Mouse (Mus musculus) adipocyte (in vitro differentiated cells): ENCODE measurements around the gene Slc15a1.
"Not testable (repeated sequence)": the region's sequence is repeated elsewhere in the genome, so short reads cannot be mapped to it uniquely, and the experiment has no call there.

Source experiments
- DNase-seq: peaks from one replicate; pipeline ENCODE4 v3.0.0-alpha.2; 2016; ENCODE audit warnings: low spot score

Gene Slc15a1

GRCm38 (mm10) chr14:121451424-121452029 is 53.5 kb downstream of the Slc15a1 start:
- no peak for DNase-seq

- DNase-seq, result peak; percentile 85
These were observed 54.3 kb downstream of the Slc15a1 start for GRCm38 (mm10) chr14:121450504-121451423.

GRCm38 (mm10) chr14:121446951-121447350 is 58.1 kb downstream of the Slc15a1 start:
- DNase-seq, result no peak

- peak; percentile 69 for DNase-seq
These were observed 59.9 kb downstream of the Slc15a1 start for GRCm38 (mm10) chr14:121445194-121445593.

- DNase-seq, result no peak
These were observed 64.2 kb downstream of the Slc15a1 start for GRCm38 (mm10) chr14:121440807-121441206.

DNA sequence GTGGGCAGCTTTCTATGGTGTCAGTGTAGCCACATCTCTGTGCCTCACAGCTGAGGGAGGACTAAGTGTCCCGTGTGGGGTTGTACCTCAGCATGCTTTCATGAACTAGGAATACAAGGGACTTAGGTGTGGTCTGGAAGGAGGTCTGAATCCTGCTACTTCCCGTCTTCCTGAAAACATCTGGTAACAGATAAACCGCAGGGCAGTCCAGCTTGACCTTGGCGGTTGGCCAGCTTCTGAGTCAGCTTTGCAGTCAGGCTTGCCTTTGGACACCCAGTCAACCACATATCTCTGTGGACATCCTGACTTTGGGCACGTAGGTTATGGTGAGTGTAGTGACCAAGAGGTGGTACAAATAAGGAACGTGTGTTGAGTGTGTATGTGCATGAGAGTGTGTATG is 68.0 kb downstream of the Slc15a1 start:
- peak; percentile 88 for DNase-seq

GRCm38 (mm10) chr14:121436455-121436854 is 68.6 kb downstream of the Slc15a1 start:
- DNase-seq, result no peak

DNA sequence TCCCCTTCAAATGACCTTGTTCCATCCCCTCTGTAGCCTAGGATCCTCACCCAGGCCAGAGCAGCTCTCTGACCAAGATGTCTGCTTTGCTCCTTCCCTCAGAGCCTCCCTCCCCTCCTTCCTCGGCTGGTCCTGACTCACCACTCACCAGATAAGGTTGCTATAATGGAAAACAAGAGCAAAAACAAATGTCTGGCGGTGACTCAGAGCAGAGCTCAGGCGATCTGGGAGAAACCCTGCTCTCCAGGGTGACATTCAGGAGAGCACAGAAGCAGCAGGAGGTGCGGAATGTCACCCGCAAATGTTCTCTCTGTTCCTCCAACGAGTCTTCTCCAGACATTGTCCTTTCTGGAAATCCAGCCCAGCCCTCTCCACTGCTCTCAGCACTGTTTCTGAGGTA is 69.3 kb downstream of the Slc15a1 start:
- DNase-seq, result peak; percentile 45

GRCm38 (mm10) chr14:121431261-121431660 is 73.8 kb downstream of the Slc15a1 start:
- no peak for DNase-seq

GRCm38 (mm10) chr14:121429854-121430535 is 75.1 kb downstream of the Slc15a1 start:
- DNase-seq, result no peak

- DNase-seq, result no peak
These were observed 76.9 kb downstream of the Slc15a1 start for GRCm38 (mm10) chr14:121428148-121428547.

GRCm38 (mm10) chr14:121426743-121427142 is 78.3 kb downstream of the Slc15a1 start:
- no peak for DNase-seq

- no peak for DNase-seq
These were observed 79.9 kb downstream of the Slc15a1 start for GRCm38 (mm10) chr14:121425004-121425793.

DNA sequence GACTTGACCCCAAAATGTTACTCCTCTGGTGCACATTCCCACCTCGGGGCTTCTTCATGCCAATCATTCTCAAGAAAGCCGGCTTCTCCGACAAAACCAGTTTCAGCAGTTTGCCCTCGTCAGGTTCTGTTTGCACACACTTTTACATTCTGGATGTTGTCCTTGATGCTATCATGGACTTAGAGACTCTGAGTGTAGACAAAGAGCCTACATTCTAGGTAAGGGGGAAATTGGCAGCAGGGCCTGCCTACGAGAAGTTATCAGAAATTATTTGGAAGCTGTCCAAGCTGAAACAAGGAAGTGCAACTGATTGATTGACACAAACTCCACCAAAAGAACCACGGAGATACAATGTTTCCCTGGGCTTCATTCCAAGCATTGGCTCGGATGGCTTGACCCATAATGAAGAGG is 81.7 kb downstream of the Slc15a1 start:
- peak; percentile 25 for DNase-seq

DNA sequence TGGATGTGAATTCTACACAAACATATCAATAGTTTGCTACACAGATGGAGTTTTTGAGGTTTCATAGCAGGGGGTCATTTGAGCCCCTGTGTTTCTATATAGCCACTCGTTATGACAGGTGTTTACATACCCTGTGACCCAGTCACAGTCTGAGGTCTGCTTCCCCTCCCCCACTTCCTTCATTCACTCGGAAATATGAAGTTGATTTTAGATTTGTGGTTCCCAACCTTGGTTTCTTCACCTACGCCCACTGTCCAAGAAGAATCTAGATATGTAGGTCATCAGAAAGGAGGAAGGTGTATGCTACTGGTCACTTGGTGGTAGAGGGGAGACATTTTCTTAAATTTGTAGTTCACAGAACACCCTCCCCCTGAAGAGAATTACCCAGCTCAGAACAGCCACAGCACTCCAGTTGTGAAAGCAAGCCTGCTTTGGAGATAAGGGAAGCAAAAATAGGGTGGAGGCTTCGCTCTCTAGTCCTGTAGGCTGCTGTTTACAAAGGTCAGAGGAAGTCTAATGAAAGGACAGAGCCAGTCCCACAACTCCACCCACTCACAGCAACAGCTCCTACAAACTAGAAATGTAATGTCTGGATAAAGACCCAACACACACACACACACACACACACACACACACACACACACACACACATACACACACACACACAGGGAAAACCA is 82.2 kb downstream of the Slc15a1 start:
- DNase-seq, result peak; percentile 35

GRCm38 (mm10) chr14:121422000-121422399 is 83.1 kb downstream of the Slc15a1 start:
- no peak for DNase-seq

- peak; percentile 71 for DNase-seq
These were observed 87.5 kb downstream of the Slc15a1 start for GRCm38 (mm10) chr14:121417594-121417993.

- DNase-seq, result no peak
These were observed 88.3 kb downstream of the Slc15a1 start for GRCm38 (mm10) chr14:121416626-121417319.

GRCm38 (mm10) chr14:121414635-121415241 is 90.3 kb downstream of the Slc15a1 start:
- DNase-seq, result peak; percentile 43

- DNase-seq, result not testable (repeated sequence)
These were observed 91.3 kb downstream of the Slc15a1 start for GRCm38 (mm10) chr14:121413726-121414125.
